Mouse (Mus musculus) myocyte (in vitro differentiated cells): ENCODE results near the gene Ifnar2. TPM values are rescaled to one million over a fixed set of nuclear protein-coding genes. Genes with fewer than 3 reads are reported as not detected.
A peak's percentile ranks its signal among the peaks of the same experiment; 100 is the strongest.

ENCODE experiments used
- H3K27me3 ChIP-seq: one replicate; pipeline ENCODE4 v1.6.1; 2011; ENCODE audit not compliant: control insufficient read depth, insufficient read depth, insufficient read length
- H3K36me3 ChIP-seq: one replicate; pipeline ENCODE4 v1.6.1; 2011; ENCODE audit not compliant: control insufficient read depth, insufficient read depth
- H3K4me2 ChIP-seq: one replicate; pipeline ENCODE4 v1.6.1; 2011; ENCODE audit warnings: low read depth, control low read depth
- H3K4me3 ChIP-seq: one replicate; pipeline ENCODE4 v1.5.1; 2011; ENCODE audit warnings: mild to moderate bottlenecking, control low read depth, moderate library complexity
- H3K79me2 ChIP-seq: one replicate; pipeline ENCODE4 v1.6.1; 2011; ENCODE audit not compliant: control insufficient read depth, insufficient read depth
- H3ac ChIP-seq: one replicate; pipeline ENCODE4 v1.6.1; 2011; ENCODE audit not compliant: control insufficient read depth, insufficient read length
- CEBPB ChIP-seq: IDR thresholded peaks from 2 replicates; pipeline ENCODE4 v1.6.1; 2011; ENCODE audit warnings: mild to moderate bottlenecking, moderate library complexity; ENCODE audit not compliant: poor library complexity, insufficient read depth, severe bottlenecking
- E2F4 ChIP-seq: IDR thresholded peaks from one replicate; pipeline ENCODE4 v1.6.1; 2011; ENCODE audit warnings: mild to moderate bottlenecking, control low read depth, moderate library complexity; ENCODE audit not compliant: insufficient read depth
- MAX ChIP-seq: IDR thresholded peaks from one replicate; pipeline ENCODE4 v1.6.1; 2011; ENCODE audit warnings: low read depth, mild to moderate bottlenecking, control low read depth
- MYOD1 ChIP-seq, 3 experiments: IDR thresholded peaks; one replicate each; pipeline ENCODE4 v1.6.1; 2011; ENCODE audit warnings: control low read depth in 2 of 3, low read depth in 2 of 3, mild to moderate bottlenecking in 2 of 3, moderate library complexity in 1 of 3; ENCODE audit not compliant: insufficient read length in 2 of 3, control insufficient read depth in 1 of 3
- MYOG ChIP-seq, 3 experiments: IDR thresholded peaks; one replicate each; pipeline ENCODE4 v1.6.1; 2011; ENCODE audit warnings: control low read depth in 2 of 3, low read depth in 2 of 3, mild to moderate bottlenecking in 2 of 3; ENCODE audit not compliant: insufficient read length in 2 of 3, control insufficient read depth in 1 of 3, insufficient read depth in 1 of 3
- POLR2A ChIP-seq: IDR thresholded peaks from one replicate; pipeline ENCODE4 v1.6.1; 2011; ENCODE audit warnings: low read depth, mild to moderate bottlenecking, control low read depth, moderate library complexity; ENCODE audit not compliant: insufficient read length
- POLR2AphosphoS2 ChIP-seq: IDR thresholded peaks from one replicate; pipeline ENCODE4 v1.6.1; 2011; ENCODE audit warnings: low read depth, control low read depth; ENCODE audit not compliant: insufficient read length
- REST ChIP-seq: IDR thresholded peaks from one replicate; pipeline ENCODE4 v1.6.1; 2011; ENCODE audit warnings: mild to moderate bottlenecking, control low read depth, moderate library complexity; ENCODE audit not compliant: insufficient read depth, insufficient read length
- SRF ChIP-seq: IDR thresholded peaks from one replicate; pipeline ENCODE4 v1.6.1; 2011; ENCODE audit warnings: low read depth; ENCODE audit not compliant: control insufficient read depth, insufficient read length
- TCF12 ChIP-seq: IDR thresholded peaks from one replicate; pipeline ENCODE4 v1.6.1; 2011; ENCODE audit warnings: mild to moderate bottlenecking, control low read depth; ENCODE audit not compliant: poor library complexity, insufficient read depth, severe bottlenecking
- TCF3 ChIP-seq: IDR thresholded peaks from one replicate; pipeline ENCODE4 v1.6.1; 2011; ENCODE audit warnings: low read depth, control low read depth; ENCODE audit not compliant: insufficient read length
- USF1 ChIP-seq: IDR thresholded peaks from one replicate; pipeline ENCODE4 v1.6.1; 2011; ENCODE audit warnings: low read depth, mild to moderate bottlenecking, control low read depth, moderate library complexity
- polyA plus RNA-seq: library from polyadenylated mRNA; unstranded; fragments of >200 nt; fragmentation: generic; extraction: Trizol; gene quantifications from one replicate; pipeline ENCODE4 v1.2.1, GENCODE M21; 2012; ENCODE audit warnings: missing spikeins

Ifnar2 gene
- polyA plus RNA-seq, 1 experiment = 47.0 TPM

GRCm38 (mm10) chr16:91398030-91398429 is 25.4 kb downstream of the Ifnar2 start:
- peaks cover 14% of the 10 kb centered on the region for H3K36me3 ChIP-seq
- no peaks in the 10 kb centered on the region for H3K27me3 ChIP-seq
- no peak overlapping the region for H3K4me3 ChIP-seq
- no peaks in the 10 kb centered on the region for H3K79me2 ChIP-seq
- H3ac ChIP-seq = no peak overlapping the region
- TF ChIP-seq CEBPB (no peak), MYOD1 (IDR thresholded peaks at IDR 0.05; ENCODE audit: control insufficient read depth in 1 of 3, insufficient read length in 2 of 3, low read depth in 2 of 3) (no peak), USF1 (no peak), TCF3 (no peak), TCF12 (no peak), MYOG (IDR thresholded peaks at IDR 0.05; ENCODE audit: control insufficient read depth in 1 of 3, insufficient read depth in 1 of 3, insufficient read length in 2 of 3, low read depth in 2 of 3) (no peak), POLR2AphosphoS2 (peak; percentile 4)
- H3K4me2 ChIP-seq = peak overlapping the region; percentile 28

DNA sequence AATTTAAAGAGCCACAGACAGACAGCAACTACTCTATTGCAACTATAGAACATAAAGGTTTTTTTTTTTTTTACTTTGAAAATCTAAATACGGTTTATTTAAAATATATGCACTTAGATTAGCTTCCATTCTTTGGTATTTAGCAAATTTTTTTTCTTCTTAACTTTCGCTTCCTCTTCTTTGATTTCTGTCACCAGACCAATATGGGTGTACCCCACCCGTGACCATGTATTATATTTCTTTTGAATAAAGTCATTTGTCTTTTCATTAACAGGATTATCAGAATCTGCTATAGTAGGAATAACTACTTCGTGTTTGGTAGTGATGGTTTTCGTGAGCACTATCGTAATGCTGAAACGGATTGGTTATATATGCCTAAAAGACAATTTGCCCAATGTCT is 26.4 kb downstream of the Ifnar2 start:
- no peaks in the 10 kb centered on the region for H3K79me2 ChIP-seq
- no peaks in the 10 kb centered on the region for H3K27me3 ChIP-seq
- H3K4me3 ChIP-seq = no peak overlapping the region
- TF ChIP-seq CEBPB = no peak
- TF ChIP-seq MYOD1 (IDR thresholded peaks at IDR 0.05; ENCODE audit: control insufficient read depth in 1 of 3, insufficient read length in 2 of 3, low read depth in 2 of 3) = no peak
- TF ChIP-seq E2F4 = no peak
- TF ChIP-seq SRF = no peak
- no peak for TF ChIP-seq REST
- TF ChIP-seq USF1 = no peak
- H3ac ChIP-seq = no peak overlapping the region
- H3K4me2 ChIP-seq = no peak overlapping the region
- peaks cover 10% of the 10 kb centered on the region for H3K36me3 ChIP-seq

DNA sequence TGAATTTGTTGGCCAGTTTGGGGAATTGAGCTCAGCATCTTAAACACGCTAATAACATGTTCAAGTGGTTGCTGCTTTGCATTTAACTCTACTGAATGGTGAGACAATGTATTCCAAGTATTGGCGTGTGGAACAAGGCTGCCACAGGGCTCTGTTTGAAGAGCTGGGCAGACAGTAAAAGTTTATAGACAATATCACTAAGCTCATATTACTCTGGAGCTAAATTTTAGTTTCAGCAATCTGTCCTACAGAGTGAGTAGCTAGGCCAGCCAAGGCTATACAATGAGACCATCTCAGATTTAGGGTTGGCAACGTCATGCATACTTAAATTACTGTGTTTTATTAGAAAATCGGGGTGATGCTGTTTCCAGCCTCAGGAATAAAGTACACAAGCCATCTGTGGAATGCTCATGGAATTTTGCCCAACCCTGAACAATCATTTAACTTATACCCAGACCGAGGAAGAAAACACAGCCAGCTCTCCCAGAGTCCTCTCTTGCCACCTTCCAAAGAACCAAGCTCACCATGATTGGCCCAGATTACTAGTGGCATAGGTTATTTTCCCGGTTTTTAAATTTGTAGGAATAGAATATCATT is 29.1 kb downstream of the Ifnar2 start:
- Histone ChIP-seq H3K36me3 (no peaks in the 10 kb centered on the region), H3K27me3 (no peaks in the 10 kb centered on the region), H3K4me3 (no peak overlapping the region), H3K79me2 (no peaks in the 10 kb centered on the region), H3ac (no peak overlapping the region), H3K4me2 (no peak overlapping the region)
- TF ChIP-seq POLR2AphosphoS2 (no peak), TCF12 (no peak), POLR2A (no peak), CEBPB (no peak), E2F4 (no peak), MAX (no peak), REST (no peak), MYOD1 (IDR thresholded peaks at IDR 0.05; ENCODE audit: control insufficient read depth in 1 of 3, insufficient read length in 2 of 3, low read depth in 2 of 3) (no peak), USF1 (no peak), SRF (no peak), TCF3 (no peak), MYOG (IDR thresholded peaks at IDR 0.05; ENCODE audit: control insufficient read depth in 1 of 3, insufficient read depth in 1 of 3, insufficient read length in 2 of 3, low read depth in 2 of 3) (no peak)

- Histone ChIP-seq H3ac (no peak overlapping the region), H3K4me2 (no peak overlapping the region), H3K27me3 (no peaks in the 10 kb centered on the region), H3K4me3 (no peak overlapping the region), H3K79me2 (no peaks in the 10 kb centered on the region), H3K36me3 (no peaks in the 10 kb centered on the region)
- TF ChIP-seq POLR2A = no peak
- TF ChIP-seq E2F4 = no peak
- no peak for TF ChIP-seq MYOD1 (IDR thresholded peaks at IDR 0.05; ENCODE audit: control insufficient read depth in 1 of 3, insufficient read length in 2 of 3, low read depth in 2 of 3)
- TF ChIP-seq REST = no peak
- no peak for TF ChIP-seq CEBPB
- no peak for TF ChIP-seq MYOG (IDR thresholded peaks at IDR 0.05; ENCODE audit: control insufficient read depth in 1 of 3, insufficient read depth in 1 of 3, insufficient read length in 2 of 3, low read depth in 2 of 3)
- TF ChIP-seq SRF = no peak
- TF ChIP-seq TCF3 = no peak
- TF ChIP-seq TCF12 = no peak
- TF ChIP-seq USF1 = no peak
- no peak for TF ChIP-seq POLR2AphosphoS2
- no peak for TF ChIP-seq MAX
These were observed 31.2 kb downstream of the Ifnar2 start for GRCm38 (mm10) chr16:91403784-91404183.

DNA sequence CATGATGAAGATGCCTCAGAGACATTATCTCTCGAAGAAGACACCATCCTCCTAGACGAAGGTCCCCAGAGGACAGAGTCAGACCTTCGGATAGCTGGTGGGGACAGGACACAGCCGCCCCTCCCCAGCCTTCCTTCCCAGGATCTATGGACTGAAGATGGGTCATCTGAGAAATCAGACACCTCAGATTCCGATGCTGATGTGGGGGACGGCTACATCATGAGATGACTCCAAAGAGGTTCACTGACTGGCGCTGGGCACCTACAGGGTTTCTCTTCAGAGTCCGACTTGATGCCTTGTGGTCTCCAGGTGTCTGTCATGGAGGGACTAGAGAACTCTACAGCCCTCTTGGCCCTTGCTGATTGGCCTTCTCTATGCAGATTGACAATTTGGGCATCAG is 31.6 kb downstream of the Ifnar2 start:
- Histone ChIP-seq H3K36me3 (no peaks in the 10 kb centered on the region), H3K4me3 (no peak overlapping the region), H3ac (no peak overlapping the region), H3K79me2 (no peaks in the 10 kb centered on the region), H3K27me3 (no peaks in the 10 kb centered on the region), H3K4me2 (no peak overlapping the region)
- TF ChIP-seq POLR2A = no peak
- no peak for TF ChIP-seq REST
- no peak for TF ChIP-seq TCF12
- no peak for TF ChIP-seq CEBPB
- TF ChIP-seq SRF = no peak
- TF ChIP-seq E2F4 = no peak
- TF ChIP-seq MYOD1 (IDR thresholded peaks at IDR 0.05; ENCODE audit: control insufficient read depth in 1 of 3, insufficient read length in 2 of 3, low read depth in 2 of 3) = no peak
- no peak for TF ChIP-seq MAX
- TF ChIP-seq MYOG (IDR thresholded peaks at IDR 0.05; ENCODE audit: control insufficient read depth in 1 of 3, insufficient read depth in 1 of 3, insufficient read length in 2 of 3, low read depth in 2 of 3) = no peak
- TF ChIP-seq USF1 = no peak
- TF ChIP-seq TCF3 = no peak
- no peak for TF ChIP-seq POLR2AphosphoS2
